Mouse (Mus musculus) forebrain, embryonic 12.5 days (tissue): Measurements from ENCODE around the gene Kifc5b. TPM values are rescaled to one million over a fixed set of nuclear protein-coding genes. Genes with fewer than 3 reads are reported as not detected.

ENCODE experiments used
- ATAC-seq: fragments of 200-750 bp; cut with Nextera tagmentation; 2 replicates; pipeline ENCODE4 v1.8.0; 2017; ENCODE audit warnings: moderate TSS enrichment; ENCODE audit not compliant: low FRiP score
- H3K27ac ChIP-seq: fragments of 300-500 bp; sonication (generic); 2 replicates; pipeline ENCODE4 v1.5.1; 2016; ENCODE audit warnings: mild to moderate bottlenecking
- H3K27me3 ChIP-seq: fragments of 300-500 bp; sonication (generic); 2 replicates; pipeline ENCODE4 v1.6.1; 2016; ENCODE audit warnings: mild to moderate bottlenecking
- H3K36me3 ChIP-seq: fragments of 300-500 bp; sonication (generic); replicated peaks from 2 replicates; pipeline ENCODE4 v1.6.1; 2016; ENCODE audit warnings: mild to moderate bottlenecking
- H3K4me1 ChIP-seq: fragments of 300-500 bp; sonication (generic); 2 replicates; pipeline ENCODE4 v1.6.1; 2016
- H3K4me2 ChIP-seq: fragments of 300-500 bp; sonication (generic); 2 replicates; pipeline ENCODE4 v1.6.1; 2016; ENCODE audit warnings: mild to moderate bottlenecking, moderate library complexity
- H3K4me3 ChIP-seq: fragments of 300-500 bp; sonication (generic); replicated peaks from 2 replicates; pipeline ENCODE4 v1.5.1; 2016; ENCODE audit warnings: mild to moderate bottlenecking
- H3K9ac ChIP-seq: fragments of 300-500 bp; sonication (generic); 2 replicates; pipeline ENCODE4 v1.6.1; 2016; ENCODE audit warnings: mild to moderate bottlenecking
- H3K9me3 ChIP-seq: fragments of 300-500 bp; sonication (generic); 2 replicates; pipeline ENCODE4 v1.6.1; 2016
- WGBS: fragments of 180-500 bp; shearing (Covaris S2); methylation state at CpG from one replicate; pipeline ENCODE4 v1.1.7; 2016; 5-methylcytosine and 5-hydroxymethylcytosine counted together
- polyA plus RNA-seq: library from polyadenylated mRNA; unstranded; fragments of >200 nt; fragmentation: Nextera tagmentation; extraction: Ambion mirVana; gene quantifications from 2 replicates; pipeline ENCODE4 v1.2.1, GENCODE M21; 2016

The Kifc5b gene
- 9.7 and 9.8 TPM in 2 replicates for polyA plus RNA-seq

- peak within 1 kb of the TSS; percentile 78 for H3K4me3 ChIP-seq
- H3K27ac ChIP-seq = peak within 1 kb of the TSS; percentile 86
- under 1% methylated on average over 61 of the region's 72 CpGs for WGBS
- peaks cover 12% of the 10 kb centered on the region for H3K36me3 ChIP-seq
- peak within 1 kb of the TSS; percentile 76 for H3K9ac ChIP-seq
- H3K4me2 ChIP-seq = peak within 1 kb of the TSS; percentile 63
- peak; percentile 99 for ATAC-seq
- no peaks in the 10 kb centered on the region for H3K9me3 ChIP-seq
- H3K27me3 ChIP-seq = no peaks in the 10 kb centered on the region
- H3K4me1 ChIP-seq = peaks cover 14% of the 10 kb centered on the region
Measured at GRCm38 (mm10) chr17:26916711-26917482, at the start of gene Kifc5b. Kifc5b (plus strand) TSS chr17:26917091.

- ATAC-seq = no peak
- WGBS = 27% methylated on average over 5 of the region's 5 CpGs
- Histone ChIP-seq H3K4me1 (no peaks in the 10 kb centered on the region), H3K4me2 (no peak overlapping the region), H3K9me3 (no peaks in the 10 kb centered on the region), H3K4me3 (no peak overlapping the region), H3K9ac (no peak overlapping the region), H3K27me3 (peaks cover 8% of the 10 kb centered on the region; the same call in 1 of the 2 replicates), H3K36me3 (no peaks in the 10 kb centered on the region), H3K27ac (no peak overlapping the region)
Measured at GRCm38 (mm10) chr17:26868756-26869155, 48.1 kb upstream of the Kifc5b start.

GRCm38 (mm10) chr17:26872870-26873269, 44.0 kb upstream of the Kifc5b start:
- 74% methylated on average over 3 of the region's 3 CpGs for WGBS
- no peak overlapping the region for H3K4me2 ChIP-seq
- H3K27me3 ChIP-seq = peaks cover 4% of the 10 kb centered on the region
- ATAC-seq = no peak
- H3K4me1 ChIP-seq = no peaks in the 10 kb centered on the region
- no peak overlapping the region for H3K4me3 ChIP-seq
- no peak overlapping the region for H3K9ac ChIP-seq
- no peak overlapping the region for H3K27ac ChIP-seq
- no peaks in the 10 kb centered on the region for H3K36me3 ChIP-seq
- no peaks in the 10 kb centered on the region for H3K9me3 ChIP-seq

DNA sequence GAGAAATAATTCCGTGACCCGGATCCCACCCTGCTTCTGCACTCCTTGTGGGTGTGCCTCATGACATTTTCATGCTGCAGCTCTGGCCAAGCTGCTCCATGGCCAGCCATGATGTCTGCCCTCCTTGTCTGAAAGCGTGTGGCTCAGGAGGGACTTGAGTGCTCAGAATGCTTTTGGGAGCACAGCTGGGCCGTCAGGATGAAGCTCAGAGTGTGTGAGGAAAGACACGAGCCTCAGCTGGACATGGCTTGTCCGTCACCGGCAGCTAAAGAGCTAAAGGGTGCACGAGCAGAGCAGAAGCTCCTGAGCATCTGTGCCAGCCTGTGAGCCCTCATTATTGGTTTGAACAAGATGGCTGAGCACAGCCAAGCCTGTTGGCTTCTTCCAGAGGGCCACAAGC, 43.4 kb upstream of the Kifc5b start:
- no peaks in the 10 kb centered on the region for H3K4me1 ChIP-seq
- no peak overlapping the region for H3K9ac ChIP-seq
- no peaks in the 10 kb centered on the region for H3K36me3 ChIP-seq
- H3K4me2 ChIP-seq = no peak overlapping the region
- no peaks in the 10 kb centered on the region for H3K9me3 ChIP-seq
- H3K27me3 ChIP-seq = peaks cover 4% of the 10 kb centered on the region
- WGBS = 81% methylated on average over 8 of the region's 8 CpGs
- H3K27ac ChIP-seq = no peak overlapping the region
- H3K4me3 ChIP-seq = no peak overlapping the region
- no peak for ATAC-seq

DNA sequence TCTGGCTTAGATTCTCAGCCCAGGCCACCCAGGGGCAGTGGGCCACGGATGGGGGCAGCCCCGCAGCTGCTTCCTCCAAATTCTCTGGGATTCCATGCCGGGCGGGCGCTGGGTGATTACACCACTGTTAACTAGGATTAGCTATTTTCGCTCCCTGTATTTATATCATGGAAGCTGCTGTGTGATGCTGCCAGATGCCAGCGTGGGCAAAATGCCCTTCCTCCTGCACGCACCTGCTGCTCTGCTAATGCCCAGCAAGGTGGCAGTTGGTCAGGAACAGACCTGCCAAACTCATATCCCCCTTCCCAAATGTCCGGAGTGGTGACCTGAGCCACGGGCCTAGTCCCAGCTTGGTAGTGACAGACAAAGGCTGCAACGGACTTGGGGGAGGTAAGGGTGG, 42.3 kb upstream of the Kifc5b start:
- H3K4me2 ChIP-seq = no peak overlapping the region
- WGBS = 71% methylated on average over 11 of the region's 11 CpGs
- ATAC-seq = no peak
- H3K4me1 ChIP-seq = no peaks in the 10 kb centered on the region
- H3K27me3 ChIP-seq = peaks cover 4% of the 10 kb centered on the region
- H3K9me3 ChIP-seq = 0 out of 2 replicates have a peak, but pooled peaks cover 4% of the 10 kb centered on the region
- no peak overlapping the region for H3K9ac ChIP-seq
- no peak overlapping the region for H3K27ac ChIP-seq
- no peaks in the 10 kb centered on the region for H3K36me3 ChIP-seq
- H3K4me3 ChIP-seq = no peak overlapping the region

GRCm38 (mm10) chr17:26877927-26878326, 39.0 kb upstream of the Kifc5b start:
- H3K4me2 ChIP-seq = no peak overlapping the region
- 83% methylated on average over 7 of the region's 7 CpGs for WGBS
- ATAC-seq = no peak
- H3K27ac ChIP-seq = no peak overlapping the region
- no peak overlapping the region for H3K4me3 ChIP-seq
- H3K9ac ChIP-seq = no peak overlapping the region
- H3K4me1 ChIP-seq = no peaks in the 10 kb centered on the region
- 0 out of 2 replicates have a peak, but pooled peaks cover 4% of the 10 kb centered on the region for H3K9me3 ChIP-seq
- peaks cover 4% of the 10 kb centered on the region for H3K27me3 ChIP-seq
- H3K36me3 ChIP-seq = no peaks in the 10 kb centered on the region

GRCm38 (mm10) chr17:26879235-26879634, 37.7 kb upstream of the Kifc5b start:
- Histone ChIP-seq H3K4me1 (no peaks in the 10 kb centered on the region), H3K27ac (no peak overlapping the region), H3K9ac (no peak overlapping the region), H3K9me3 (0 out of 2 replicates have a peak, but pooled peaks cover 4% of the 10 kb centered on the region), H3K4me2 (no peak overlapping the region), H3K27me3 (peaks cover 4% of the 10 kb centered on the region), H3K4me3 (no peak overlapping the region), H3K36me3 (no peaks in the 10 kb centered on the region)
- no peak for ATAC-seq
- 89% methylated on average over 6 of the region's 6 CpGs for whole genome bisulfite sequencing

GRCm38 (mm10) chr17:26882706-26883105, 34.2 kb upstream of the Kifc5b start:
- Histone ChIP-seq H3K9me3 (0 out of 2 replicates have a peak, but pooled peaks cover 4% of the 10 kb centered on the region), H3K4me2 (no peak overlapping the region), H3K27me3 (peaks cover 17% of the 10 kb centered on the region), H3K4me3 (no peak overlapping the region), H3K27ac (no peak overlapping the region), H3K36me3 (no peaks in the 10 kb centered on the region), H3K4me1 (peaks cover 16% of the 10 kb centered on the region), H3K9ac (no peak overlapping the region)
- no peak for ATAC-seq
- WGBS = 73% methylated on average over 1 of the region's 1 CpGs

- Histone ChIP-seq H3K9me3 (0 out of 2 replicates have a peak, but pooled peaks cover 4% of the 10 kb centered on the region), H3K9ac (no peak overlapping the region), H3K4me2 (no peak overlapping the region), H3K4me3 (no peak overlapping the region), H3K27ac (no peak overlapping the region), H3K4me1 (peaks cover 16% of the 10 kb centered on the region), H3K36me3 (no peaks in the 10 kb centered on the region), H3K27me3 (peaks cover 24% of the 10 kb centered on the region)
- WGBS = 78% methylated on average over 6 of the region's 6 CpGs
- no peak for ATAC-seq
Measured at GRCm38 (mm10) chr17:26883585-26883984, 33.3 kb upstream of the Kifc5b start.

GRCm38 (mm10) chr17:26884995-26885926, 31.6 kb upstream of the Kifc5b start:
- no peak for ATAC-seq
- WGBS = 24% methylated on average over 25 of the region's 25 CpGs

GRCm38 (mm10) chr17:26886047-26886749, 30.7 kb upstream of the Kifc5b start:
- H3K9me3 ChIP-seq = no peaks in the 10 kb centered on the region
- H3K4me1 ChIP-seq = peaks cover 16% of the 10 kb centered on the region
- H3K27ac ChIP-seq = no peak overlapping the region
- peak overlapping the region; percentile 52 for H3K4me2 ChIP-seq
- peak overlapping the region; percentile 36 for H3K4me3 ChIP-seq
- peak; percentile 89 for ATAC-seq
- no peak overlapping the region for H3K9ac ChIP-seq
- no peaks in the 10 kb centered on the region for H3K36me3 ChIP-seq
- peaks cover 26% of the 10 kb centered on the region for H3K27me3 ChIP-seq
- WGBS = 10% methylated on average over 30 of the region's 30 CpGs

More at GRCm38 (mm10) chr17:26884995-26885926, 31.6 kb upstream of the Kifc5b start:
- no peaks in the 10 kb centered on the region for H3K36me3 ChIP-seq
- peak overlapping the region; percentile 52 for H3K4me2 ChIP-seq
- H3K27ac ChIP-seq = no peak overlapping the region
- H3K9me3 ChIP-seq = no peaks in the 10 kb centered on the region
- peaks cover 26% of the 10 kb centered on the region for H3K27me3 ChIP-seq
- peak overlapping the region; percentile 3; the same call in 1 of the 2 replicates for H3K9ac ChIP-seq
- peak overlapping the region; percentile 36 for H3K4me3 ChIP-seq
- peaks cover 16% of the 10 kb centered on the region for H3K4me1 ChIP-seq

GRCm38 (mm10) chr17:26887926-26888325, 29.0 kb upstream of the Kifc5b start:
- no peak for ATAC-seq

More at GRCm38 (mm10) chr17:26887926-26888325, 29.0 kb upstream of the Kifc5b start:
- Histone ChIP-seq H3K4me1 (peaks cover 23% of the 10 kb centered on the region), H3K36me3 (no peaks in the 10 kb centered on the region), H3K4me3 (no peak overlapping the region), H3K9ac (no peak overlapping the region), H3K9me3 (no peaks in the 10 kb centered on the region), H3K4me2 (no peak overlapping the region), H3K27me3 (peaks cover 26% of the 10 kb centered on the region), H3K27ac (no peak overlapping the region)
- WGBS = 33% methylated on average over 3 of the region's 3 CpGs
